Mouse (Mus musculus) ovary, adult 2 months (tissue): ENCODE measurements around the gene Kcnc1. TPM values are rescaled to one million over a fixed set of nuclear protein-coding genes. Genes with fewer than 3 reads are reported as not detected.

Experiments
- polyA plus RNA-seq: library from polyadenylated mRNA; depleted of rRNA; stranded (reverse); fragments of >200 nt; gene quantifications from 2 replicates; pipeline ENCODE4 v1.2.3, GENCODE M21; 2012; rRNA removed

Gene Kcnc1
- 0.09 and 0.29 TPM in 2 replicates for polyA plus RNA-seq

GRCm38 (mm10) chr7:46396231-46396927, at the start of gene Kcnc1:
Kcnc1 (plus strand) TSS chr7:46396497.

GRCm38 (mm10) chr7:46376172-46377007, 19.9 kb upstream of the Kcnc1 start, which contains the start of gene Myod1:
Myod1 (plus strand) TSS chr7:46376474.

Other genes with a start within 250 kb of the Kcnc1 start
- gene Abcc8, start 216.5 kb upstream of the Kcnc1 start, polyA plus RNA-seq, result 0.54 and 0.59 TPM in 2 replicates
- gene Ush1c, start 158.0 kb upstream of the Kcnc1 start, polyA plus RNA-seq, result 0.05 and 0.09 TPM in 2 replicates
- gene Otog, start 155.5 kb upstream of the Kcnc1 start, polyA plus RNA-seq, result not detected in 2 replicates
- gene Myod1, start 20.0 kb upstream of the Kcnc1 start, polyA plus RNA-seq, result not detected in 2 replicates
- 16.2 and 17.2 TPM in 2 replicates for gene Sergef, start 243.3 kb downstream of the Kcnc1 start, polyA plus RNA-seq